Mouse (Mus musculus): ENCODE measurements around the gene Vopp1. TPM values are rescaled to one million over a fixed set of nuclear protein-coding genes. Genes with fewer than 3 reads are reported as not detected.

Gene Vopp1
- polyA plus RNA-seq, 1 experiment: 18.4 TPM

DNA sequence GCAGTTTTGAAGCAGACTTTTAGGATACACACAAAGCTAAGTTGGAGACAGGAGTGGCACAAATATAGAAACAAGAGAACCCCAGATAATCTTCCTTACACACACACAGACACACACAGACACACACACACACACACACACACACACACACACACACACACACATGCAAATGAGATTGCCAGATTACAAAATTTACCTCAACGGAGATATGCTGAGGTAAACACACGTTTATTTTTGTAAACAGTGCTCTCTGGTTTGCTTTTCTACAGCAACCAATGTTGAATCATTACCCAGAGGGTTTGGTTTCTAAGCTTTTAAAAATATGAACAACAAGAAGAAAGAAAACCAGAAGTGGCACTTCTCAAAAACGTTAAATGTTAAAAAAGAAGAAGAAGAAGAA is 1.5 kb downstream of the Vopp1 start:
- Histone ChIP-seq H3K4me3 (ENCODE audit: control insufficient read depth, insufficient read depth, low read length) (no peak overlapping the region), H3K27me3 (ENCODE audit: control insufficient read depth, insufficient read depth, low read length) (no peaks in the 10 kb centered on the region), H3K27ac (ENCODE audit: control insufficient read depth, insufficient read depth, low read length) (no peak overlapping the region), H3K4me1 (replicated peaks; ENCODE audit: control insufficient read depth, insufficient read depth, low read length) (peaks cover 3% of the 10 kb centered on the region), H3K36me3 (ENCODE audit: control insufficient read depth, insufficient read depth, low read length) (no peaks in the 10 kb centered on the region)
- DNase-seq: no peak
- no peak for TF ChIP-seq POLR2A (IDR thresholded peaks at IDR 0.05; ENCODE audit: control insufficient read depth, extremely low read depth, insufficient read depth, low read length, poor library complexity)
- TF ChIP-seq CTCF (IDR thresholded peaks at IDR 0.05; ENCODE audit: borderline replicate concordance, control insufficient read depth, extremely low read depth, insufficient read depth, low read length, poor library complexity): no peak
- 18% methylated on average over 3 of the region's 3 CpGs for WGBS

DNA sequence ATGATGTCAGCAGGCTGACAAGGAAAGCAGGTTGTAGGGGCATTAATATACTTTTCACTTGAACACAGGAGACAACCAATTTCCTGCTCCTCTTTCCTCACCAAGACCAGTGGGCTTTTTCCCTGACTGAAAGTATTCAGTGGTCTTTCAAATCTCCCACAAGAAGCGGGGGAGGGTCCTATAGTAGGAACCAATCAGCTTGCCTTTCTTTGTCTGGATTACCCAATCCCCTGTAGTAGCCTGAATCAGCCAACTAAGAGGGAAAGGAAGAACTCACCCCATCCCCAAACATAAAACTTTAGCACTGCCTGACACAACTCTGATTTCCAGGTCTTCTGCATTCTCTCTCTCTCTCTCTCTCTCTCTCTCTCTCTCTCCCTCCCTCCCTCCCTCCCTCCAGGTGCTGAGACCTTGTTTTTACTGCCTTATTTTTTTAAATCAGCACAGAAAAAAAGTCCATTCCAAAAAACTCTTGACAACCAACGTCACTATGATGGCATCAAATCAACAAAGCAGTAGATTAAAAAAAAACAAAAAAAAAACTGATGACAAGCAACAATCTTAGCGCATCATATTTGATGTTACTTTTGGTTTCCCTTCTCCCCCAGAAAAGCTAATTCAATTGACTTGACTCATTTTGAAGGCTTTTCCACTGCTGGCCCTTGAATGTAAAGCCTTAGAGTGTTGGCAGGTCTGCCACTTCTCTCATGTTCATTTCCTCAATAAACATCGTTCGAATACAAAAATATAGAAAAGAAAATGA is 2.1 kb downstream of the Vopp1 start:
- no peak overlapping the region for H3K4me3 ChIP-seq (ENCODE audit: control insufficient read depth, insufficient read depth, low read length)
- TF ChIP-seq CTCF (IDR thresholded peaks at IDR 0.05; ENCODE audit: borderline replicate concordance, control insufficient read depth, extremely low read depth, insufficient read depth, low read length, poor library complexity) (no peak), POLR2A (IDR thresholded peaks at IDR 0.05; ENCODE audit: control insufficient read depth, extremely low read depth, insufficient read depth, low read length, poor library complexity) (no peak)
- no peak overlapping the region for H3K27ac ChIP-seq (ENCODE audit: control insufficient read depth, insufficient read depth, low read length)
- no peaks in the 10 kb centered on the region for H3K36me3 ChIP-seq (ENCODE audit: control insufficient read depth, insufficient read depth, low read length)
- no peak for DNase-seq
- WGBS: 65% methylated on average over 5 of the region's 5 CpGs
- H3K27me3 ChIP-seq (ENCODE audit: control insufficient read depth, insufficient read depth, low read length): no peaks in the 10 kb centered on the region
- H3K4me1 ChIP-seq (replicated peaks; ENCODE audit: control insufficient read depth, insufficient read depth, low read length): peaks cover 3% of the 10 kb centered on the region

DNA sequence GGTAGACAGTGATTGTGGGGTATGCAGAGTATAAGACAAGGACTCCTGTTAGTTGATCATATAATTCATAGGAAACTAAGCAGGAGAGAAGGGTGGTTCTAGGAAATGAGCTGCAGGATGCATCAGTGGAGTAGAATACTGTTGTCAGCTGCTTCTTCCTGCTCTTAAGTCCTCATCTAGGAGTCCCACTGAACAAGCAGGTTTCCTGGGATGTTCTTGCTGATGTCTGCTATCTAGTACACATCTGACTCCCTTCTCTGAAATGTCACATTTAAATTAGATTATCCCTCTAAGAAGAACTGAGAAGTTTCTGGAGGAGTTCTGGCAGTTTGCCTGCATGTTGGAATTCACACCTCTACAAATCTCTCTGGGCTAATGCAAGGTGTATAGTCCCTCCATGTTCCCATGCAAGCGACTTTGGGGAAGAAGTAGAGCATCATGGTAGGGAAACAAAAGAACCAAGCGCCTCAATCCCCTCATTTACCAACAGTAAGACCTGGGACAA is 10.5 kb downstream of the Vopp1 start:
- 91% methylated on average over 2 of the region's 2 CpGs for WGBS
- no peaks in the 10 kb centered on the region for H3K4me1 ChIP-seq (replicated peaks; ENCODE audit: control insufficient read depth, insufficient read depth, low read length)
- no peak for TF ChIP-seq CTCF (IDR thresholded peaks at IDR 0.05; ENCODE audit: borderline replicate concordance, control insufficient read depth, extremely low read depth, insufficient read depth, low read length, poor library complexity)
- no peak for TF ChIP-seq POLR2A (IDR thresholded peaks at IDR 0.05; ENCODE audit: control insufficient read depth, extremely low read depth, insufficient read depth, low read length, poor library complexity)

DNA sequence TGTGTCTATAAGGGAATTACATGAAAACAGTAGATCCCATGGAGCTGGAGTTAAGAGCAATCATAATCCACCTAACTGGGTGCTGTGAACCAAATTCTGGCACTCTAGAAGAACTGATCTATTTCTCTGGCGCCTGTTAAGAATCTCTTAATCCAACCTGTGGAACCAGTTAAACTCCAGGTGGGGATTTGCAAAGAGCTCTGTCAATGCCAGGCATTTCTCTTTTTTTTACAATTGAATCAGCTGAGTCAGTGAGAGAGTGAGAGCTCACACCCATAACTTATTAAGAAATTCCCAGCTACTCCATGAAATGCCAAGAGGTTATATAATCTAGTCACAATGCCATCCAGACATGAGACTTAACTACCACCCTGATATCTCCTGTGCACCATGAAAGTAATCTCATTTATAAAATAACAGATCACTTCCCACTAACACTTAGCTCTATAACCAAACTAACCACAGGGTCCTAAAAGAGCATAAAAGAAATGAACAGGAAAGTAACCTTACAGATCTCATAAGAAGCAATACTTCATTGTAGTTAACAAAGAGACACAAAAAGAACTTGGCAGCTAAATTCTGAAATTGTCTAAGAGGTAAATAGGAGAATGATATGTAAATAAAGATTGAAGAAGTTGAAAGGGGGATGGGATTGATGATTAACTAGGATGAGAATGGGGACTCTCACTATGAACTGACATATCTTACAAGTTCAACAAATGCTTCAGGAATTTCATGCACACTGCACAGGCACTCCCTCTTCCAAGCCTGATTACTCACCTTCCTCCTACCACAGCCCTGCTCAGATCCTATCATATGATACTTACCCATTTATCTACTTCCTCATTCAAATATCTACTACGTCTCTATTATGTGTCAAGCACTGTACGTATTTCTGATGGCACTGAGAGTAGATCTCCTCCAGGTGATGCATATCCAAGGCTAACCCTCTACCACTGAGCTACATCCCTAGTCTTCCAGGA is 12.9 kb downstream of the Vopp1 start:
- TF ChIP-seq CTCF (IDR thresholded peaks at IDR 0.05; ENCODE audit: borderline replicate concordance, control insufficient read depth, extremely low read depth, insufficient read depth, low read length, poor library complexity): no peak
- no peak for TF ChIP-seq POLR2A (IDR thresholded peaks at IDR 0.05; ENCODE audit: control insufficient read depth, extremely low read depth, insufficient read depth, low read length, poor library complexity)
- H3K4me1 ChIP-seq (replicated peaks; ENCODE audit: control insufficient read depth, insufficient read depth, low read length): no peaks in the 10 kb centered on the region
- DNase-seq: no peak
- H3K4me3 ChIP-seq (ENCODE audit: control insufficient read depth, insufficient read depth, low read length): no peak overlapping the region
- no peaks in the 10 kb centered on the region for H3K27me3 ChIP-seq (ENCODE audit: control insufficient read depth, insufficient read depth, low read length)
- 81% methylated on average over 3 of the region's 3 CpGs for WGBS
- no peak overlapping the region for H3K27ac ChIP-seq (ENCODE audit: control insufficient read depth, insufficient read depth, low read length)
- H3K36me3 ChIP-seq (ENCODE audit: control insufficient read depth, insufficient read depth, low read length): no peaks in the 10 kb centered on the region

More for the DNA sequence above, 10.5 kb downstream of the Vopp1 start:
- no peak for DNase-seq
- no peaks in the 10 kb centered on the region for H3K27me3 ChIP-seq (ENCODE audit: control insufficient read depth, insufficient read depth, low read length)
- H3K36me3 ChIP-seq (ENCODE audit: control insufficient read depth, insufficient read depth, low read length): no peaks in the 10 kb centered on the region
- no peak overlapping the region for H3K4me3 ChIP-seq (ENCODE audit: control insufficient read depth, insufficient read depth, low read length)
- H3K27ac ChIP-seq (ENCODE audit: control insufficient read depth, insufficient read depth, low read length): no peak overlapping the region

GRCm38 (mm10) chr6:57805218-57806069 is 19.5 kb downstream of the Vopp1 start:
- H3K36me3 ChIP-seq (ENCODE audit: control insufficient read depth, insufficient read depth, low read length): no peaks in the 10 kb centered on the region
- no peaks in the 10 kb centered on the region for H3K27me3 ChIP-seq (ENCODE audit: control insufficient read depth, insufficient read depth, low read length)
- no peak for TF ChIP-seq CTCF (IDR thresholded peaks at IDR 0.05; ENCODE audit: borderline replicate concordance, control insufficient read depth, extremely low read depth, insufficient read depth, low read length, poor library complexity)
- TF ChIP-seq POLR2A (IDR thresholded peaks at IDR 0.05; ENCODE audit: control insufficient read depth, extremely low read depth, insufficient read depth, low read length, poor library complexity): no peak
- DNase-seq: no peak
- H3K4me3 ChIP-seq (ENCODE audit: control insufficient read depth, insufficient read depth, low read length): no peak overlapping the region
- H3K4me1 ChIP-seq (replicated peaks; ENCODE audit: control insufficient read depth, insufficient read depth, low read length): no peaks in the 10 kb centered on the region
- 92% methylated on average over 5 of the region's 5 CpGs for WGBS
- H3K27ac ChIP-seq (ENCODE audit: control insufficient read depth, insufficient read depth, low read length): no peak overlapping the region

Measured in thymus, adult 2 months (tissue).